ENCODE assay signal across 14 mouse cellular contexts in genomic region chr5:95991339-95992292, GRCm38 (mm10). TPM values are rescaled to one million over a fixed set of nuclear protein-coding genes. Genes with fewer than 3 reads are reported as not detected.
A peak's percentile ranks its signal among the peaks of the same experiment; 100 is the strongest.
DNase-seq lines count a peak whose midpoint lies in the region; ATAC-seq and TF ChIP-seq lines count a peak whose summit lies in the region.
"Had no signal": no experiment of that assay in that cellular context is flagged by ENCODE, and none has a peak within 500 bp of the region (broad histone marks: within the 10 kb centered on the region; RNA-seq: fewer than 3 reads in every experiment).

No protein-coding gene starts in this region.

- no peak for TF ChIP-seq CTCF in lung, adult 2 months (IDR thresholded peaks at IDR 0.05; ENCODE audit: insufficient read depth, low read length)

- WGBS in hindbrain, embryonic 11.5 days, result 11% methylated on average over 12 of the region's 12 CpGs
- 8% methylated on average over 12 of the region's 12 CpGs for WGBS in hindbrain, embryonic 10.5 days
- 2% methylated on average over 12 of the region's 12 CpGs for WGBS in forebrain, embryonic 13.5 days
- 19% methylated on average over 12 of the region's 12 CpGs for WGBS in intestine, embryonic 15.5 days
- 35% methylated on average over 12 of the region's 12 CpGs for WGBS in lung, adult 2 months

- no peak overlapping the region for H3K27ac ChIP-seq in hindbrain, embryonic 11.5 days (ENCODE audit: low read depth, low read length)
- no peak overlapping the region for H3K27ac ChIP-seq in hindbrain, embryonic 10.5 days
- no peak overlapping the region for H3K27ac ChIP-seq in forebrain, embryonic 13.5 days
- no peak overlapping the region for H3K27ac ChIP-seq in intestine, embryonic 15.5 days

- H3K36me3 ChIP-seq in hindbrain, embryonic 11.5 days (ENCODE audit: control insufficient read depth, insufficient read depth, low read length), result no peaks in the 10 kb centered on the region
- no peaks in the 10 kb centered on the region for H3K36me3 ChIP-seq in hindbrain, embryonic 10.5 days
- no peaks in the 10 kb centered on the region for H3K36me3 ChIP-seq in forebrain, embryonic 13.5 days (ENCODE audit: poor library complexity, severe bottlenecking)
- H3K36me3 ChIP-seq in intestine, embryonic 15.5 days, result no peaks in the 10 kb centered on the region

- H3K9ac ChIP-seq in hindbrain, embryonic 11.5 days (ENCODE audit: low read depth, low read length), result no peak overlapping the region
- H3K9ac ChIP-seq in forebrain, embryonic 13.5 days, result no peak overlapping the region
- H3K9ac ChIP-seq in intestine, embryonic 15.5 days, result no peak overlapping the region
- H3K9ac ChIP-seq: lung, embryonic 14.5 days had no signal

- TF ChIP-seq POLR2A in lung, adult 2 months (IDR thresholded peaks at IDR 0.05; ENCODE audit: borderline replicate concordance, extremely low read depth, low read depth, low read length), result no peak

- peak; percentile 66; the same call in 1 of the 2 replicates for ATAC-seq in hindbrain, embryonic 11.5 days (ENCODE audit: low FRiP score)
- peak; percentile 79 for ATAC-seq in forebrain, embryonic 13.5 days
- peak; percentile 78 for ATAC-seq in intestine, embryonic 15.5 days

- intact Hi-C loops in left cerebral cortex, postnatal 4 days (cut with DNase I), result no loop called here

- no peak overlapping the region for H3K4me3 ChIP-seq in hindbrain, embryonic 11.5 days (ENCODE audit: low read depth, low read length)
- no peak overlapping the region for H3K4me3 ChIP-seq in hindbrain, embryonic 10.5 days
- H3K4me3 ChIP-seq in forebrain, embryonic 13.5 days, result no peak overlapping the region
- H3K4me3 ChIP-seq in intestine, embryonic 15.5 days (replicated peaks), result no peak overlapping the region
- H3K4me3 ChIP-seq in lung, adult 2 months (replicated peaks; ENCODE audit: extremely low read depth, low read depth, low read length), result no peak overlapping the region

- H3K27me3 ChIP-seq in hindbrain, embryonic 11.5 days (ENCODE audit: control insufficient read depth, insufficient read depth, low read length), result no peaks in the 10 kb centered on the region
- H3K27me3 ChIP-seq in hindbrain, embryonic 10.5 days (ENCODE audit: insufficient read depth, poor library complexity, severe bottlenecking), result no peaks in the 10 kb centered on the region
- H3K27me3 ChIP-seq in forebrain, embryonic 13.5 days, result no peaks in the 10 kb centered on the region
- H3K27me3 ChIP-seq in intestine, embryonic 15.5 days (replicated peaks), result no peaks in the 10 kb centered on the region

- H3K4me1 ChIP-seq in hindbrain, embryonic 11.5 days (replicated peaks; ENCODE audit: control insufficient read depth, insufficient read depth, low read length), result no peaks in the 10 kb centered on the region
- H3K4me1 ChIP-seq in hindbrain, embryonic 10.5 days (replicated peaks), result peaks cover 11% of the 10 kb centered on the region
- H3K4me1 ChIP-seq in forebrain, embryonic 13.5 days, result peaks cover 10% of the 10 kb centered on the region
- no peaks in the 10 kb centered on the region for H3K4me1 ChIP-seq in intestine, embryonic 15.5 days (replicated peaks)
- H3K4me1 ChIP-seq in lung, adult 2 months (ENCODE audit: control insufficient read depth, insufficient read depth, low read length), result no peaks in the 10 kb centered on the region

- no peaks in the 10 kb centered on the region for H3K9me3 ChIP-seq in hindbrain, embryonic 11.5 days (ENCODE audit: control insufficient read depth, low read length)
- H3K9me3 ChIP-seq in hindbrain, embryonic 10.5 days, result no peaks in the 10 kb centered on the region
- H3K9me3 ChIP-seq in forebrain, embryonic 13.5 days (replicated peaks), result no peaks in the 10 kb centered on the region
- H3K9me3 ChIP-seq in intestine, embryonic 15.5 days, result no peaks in the 10 kb centered on the region

- no peak overlapping the region for H3K4me2 ChIP-seq in hindbrain, embryonic 11.5 days (replicated peaks; ENCODE audit: low read depth, low read length)
- H3K4me2 ChIP-seq in forebrain, embryonic 13.5 days, result peak overlapping the region; percentile 24; the same call in 1 of the 2 replicates
- no peak overlapping the region for H3K4me2 ChIP-seq in intestine, embryonic 15.5 days (replicated peaks)
- H3K4me2 ChIP-seq: lung, embryonic 14.5 days had no signal

- peak; percentile 9 for DNase-seq in hindbrain, embryonic 11.5 days (ENCODE audit: low spot score)
- DNase-seq in hindbrain, embryonic 10.5 days (ENCODE audit: low spot score), result no peak
- peak; percentile 37 for DNase-seq in retina, embryonic 14.5 days (ENCODE audit: low spot score)
- no peak for DNase-seq in lung, postnatal 25 days (ENCODE audit: low spot score)
- no peak for DNase-seq in left cerebral cortex, postnatal 4 days
- no peak for DNase-seq in lung, adult 2 months
- DNase-seq: kidney, postnatal 36 days; lung, embryonic 14.5 days; right cerebral cortex, postnatal 25 days had no signal

RNA-seq across cellular contexts. Expression of gene Cxcl13, which starts 34.9 kb away (rescaled TPM):
- polyA plus RNA-seq in hindbrain, embryonic 11.5 days (2014; fragmentation: Nextera tagmentation; extraction: Ambion mirVana), result 0.20 and 0.21 TPM in 2 replicates
- polyA plus RNA-seq in hindbrain, embryonic 10.5 days (2016; fragmentation: Nextera tagmentation; extraction: Ambion mirVana), result 0.26 and 0.42 TPM in 2 replicates
- polyA plus RNA-seq in forebrain, embryonic 13.5 days (2015; fragmentation: Nextera tagmentation; extraction: Ambion mirVana), result not detected in 2 replicates
- 51.5 and 60.8 TPM in 2 replicates for polyA plus RNA-seq in intestine, embryonic 15.5 days (2015; fragmentation: Nextera tagmentation; extraction: Ambion mirVana)
- total RNA-seq in left cerebral cortex, postnatal 4 days (2021), result not detected
- polyA plus RNA-seq in lung, adult 2 months (2012; rRNA removed), result 1.1 and 1.4 TPM in 2 replicates
- total RNA-seq: hematopoietic stem cell, adult 5-6 weeks; left cerebral cortex, postnatal 36 days had no signal
- polyA plus RNA-seq: testis, adult 2 months had no signal

Comparison
In these comparisons a context has a peak if more than half of its experiments do, and no peak if none do; other contexts are left out.
1. DNase-seq: peak in hindbrain, embryonic 11.5 days (single experiment) and retina, embryonic 14.5 days (single experiment); none in hindbrain, embryonic 10.5 days (single experiment), lung, postnatal 25 days (single experiment), left cerebral cortex, postnatal 4 days (single experiment) and lung, adult 2 months (single experiment).
2. RNA of gene Cxcl13, which starts 34.9 kb away (polyA plus RNA-seq): 51.5 to 60.8 TPM in intestine, embryonic 15.5 days; 1.1 to 1.4 TPM in lung, adult 2 months, 0.26 to 0.42 TPM in hindbrain, embryonic 10.5 days, 0.20 to 0.21 TPM in hindbrain, embryonic 11.5 days and not detected in forebrain, embryonic 13.5 days; every median in the first group is over 10 times any median in the second.
3. Peak in every context shown above with its lines, with median percentiles within 50 percentile points of each other: ATAC-seq.